ENCODE assay signal across 8 mouse cellular contexts in genomic region chr6:67375982-67376391, GRCm38 (mm10). TPM values are rescaled to one million over a fixed set of nuclear protein-coding genes. Genes with fewer than 3 reads are reported as not detected.
DNase-seq lines count a peak whose midpoint lies in the region; ATAC-seq and TF ChIP-seq lines count a peak whose summit lies in the region.

Il12rb2 (minus strand) TSS chr6:67376188.

- WGBS in heart, embryonic 11.5 days (ENCODE audit: insufficient replicate concordance): under 1% methylated on average over 26 of the region's 26 CpGs
- 2% methylated on average over 26 of the region's 26 CpGs for WGBS in limb, embryonic 13.5 days
- WGBS in midbrain, embryonic 11.5 days: 4% methylated on average over 26 of the region's 26 CpGs
- 1% methylated on average over 26 of the region's 26 CpGs for WGBS in stomach, embryonic 15.5 days

- H3K4me3 ChIP-seq in left cerebral cortex, adult 2 months: 0 out of 2 replicates have a peak within 1 kb of the TSS, but pooled peaks have one; percentile 14
- peak within 1 kb of the TSS; percentile 42 for H3K4me3 ChIP-seq in heart, embryonic 11.5 days (ENCODE audit: low read depth, low read length)
- H3K4me3 ChIP-seq in limb, embryonic 13.5 days: peak within 1 kb of the TSS; percentile 29
- H3K4me3 ChIP-seq in midbrain, embryonic 11.5 days (ENCODE audit: low read depth, low read length): peak within 1 kb of the TSS; percentile 26
- peak within 1 kb of the TSS; percentile 25 for H3K4me3 ChIP-seq in stomach, embryonic 15.5 days (replicated peaks)

- no peak for ATAC-seq in heart, embryonic 11.5 days (replicated peaks; ENCODE audit: insufficient number of reproducible peaks, low FRiP score, low TSS enrichment)
- no peak for ATAC-seq in limb, embryonic 13.5 days (ENCODE audit: low FRiP score, low read depth)
- ATAC-seq in midbrain, embryonic 11.5 days (ENCODE audit: low FRiP score): peak; percentile 58; the same call in 1 of the 2 replicates
- ATAC-seq in stomach, embryonic 15.5 days (ENCODE audit: insufficient read depth, low FRiP score, low read depth): no peak

- TF ChIP-seq CTCF in left cerebral cortex, adult 2 months (IDR thresholded peaks at IDR 0.05): no peak

- DNase-seq in left cerebral cortex, adult 2 months (ENCODE audit: extremely low spot score in 1 of 2, low spot score in 2 of 2): no peak
- DNase-seq in left cerebral cortex, adult 11 months (ENCODE audit: low spot score): no peak
- peak; percentile 5 for DNase-seq in c-Kit-positive CD71-positive TER-119-negative erythroid progenitor cells, embryonic 14.5 days (ENCODE audit: low read depth)
- DNase-seq in midbrain, embryonic 11.5 days (ENCODE audit: low spot score, missing footprints): peak; percentile 87
- no peak for DNase-seq in layer of hippocampus, adult 8-10 months (ENCODE audit: low spot score in 2 of 2)

- H3K9ac ChIP-seq in heart, embryonic 11.5 days (ENCODE audit: low read depth, low read length): peak within 1 kb of the TSS; percentile 54
- H3K9ac ChIP-seq in limb, embryonic 13.5 days: peak within 1 kb of the TSS; percentile 31
- H3K9ac ChIP-seq in midbrain, embryonic 11.5 days (ENCODE audit: low read length): no peak within 1 kb of the TSS
- no peak within 1 kb of the TSS for H3K9ac ChIP-seq in stomach, embryonic 15.5 days

- no peak within 1 kb of the TSS for H3K27ac ChIP-seq in left cerebral cortex, adult 2 months
- no peak within 1 kb of the TSS for H3K27ac ChIP-seq in heart, embryonic 11.5 days (ENCODE audit: low read depth, low read length)
- no peak within 1 kb of the TSS for H3K27ac ChIP-seq in limb, embryonic 13.5 days
- no peak within 1 kb of the TSS for H3K27ac ChIP-seq in midbrain, embryonic 11.5 days (ENCODE audit: low read depth, low read length)
- H3K27ac ChIP-seq in stomach, embryonic 15.5 days: no peak within 1 kb of the TSS

- 0 out of 2 replicates have a peak, but pooled peaks cover 3% of the 10 kb centered on the region for H3K4me1 ChIP-seq in heart, embryonic 11.5 days (ENCODE audit: control insufficient read depth, insufficient read depth, low read length)
- H3K4me1 ChIP-seq in limb, embryonic 13.5 days: 0 out of 2 replicates have a peak, but pooled peaks cover 5% of the 10 kb centered on the region
- H3K4me1 ChIP-seq in midbrain, embryonic 11.5 days (ENCODE audit: control insufficient read depth, insufficient read depth, low read length): peaks cover 4% of the 10 kb centered on the region; the same call in 1 of the 2 replicates
- no peaks in the 10 kb centered on the region; the same call in 1 of the 2 replicates for H3K4me1 ChIP-seq in stomach, embryonic 15.5 days

- peak within 1 kb of the TSS; percentile 86 for H3K4me2 ChIP-seq in heart, embryonic 11.5 days
- peak within 1 kb of the TSS; percentile 60 for H3K4me2 ChIP-seq in limb, embryonic 13.5 days (replicated peaks)
- peak within 1 kb of the TSS; percentile 54 for H3K4me2 ChIP-seq in midbrain, embryonic 11.5 days
- peak within 1 kb of the TSS; percentile 45 for H3K4me2 ChIP-seq in stomach, embryonic 15.5 days

- H3K9me3 ChIP-seq in heart, embryonic 11.5 days (replicated peaks; ENCODE audit: control insufficient read depth, low read length): no peaks in the 10 kb centered on the region
- no peaks in the 10 kb centered on the region for H3K9me3 ChIP-seq in limb, embryonic 13.5 days
- H3K9me3 ChIP-seq in midbrain, embryonic 11.5 days (ENCODE audit: control insufficient read depth, low read length): no peaks in the 10 kb centered on the region
- H3K9me3 ChIP-seq in stomach, embryonic 15.5 days: no peaks in the 10 kb centered on the region

- intact Hi-C loops in left cerebral cortex, adult 2 months (cut with DNase I): no loop called here

- no peaks in the 10 kb centered on the region for H3K36me3 ChIP-seq in heart, embryonic 11.5 days (ENCODE audit: control insufficient read depth, insufficient read depth, low read length)
- H3K36me3 ChIP-seq in limb, embryonic 13.5 days: no peaks in the 10 kb centered on the region
- H3K36me3 ChIP-seq in midbrain, embryonic 11.5 days (ENCODE audit: control insufficient read depth, insufficient read depth, low read length): no peaks in the 10 kb centered on the region
- H3K36me3 ChIP-seq in stomach, embryonic 15.5 days: no peaks in the 10 kb centered on the region

- peaks cover 9% of the 10 kb centered on the region; the same call in 1 of the 2 replicates for H3K27me3 ChIP-seq in heart, embryonic 11.5 days (ENCODE audit: control insufficient read depth, insufficient read depth, low read length)
- H3K27me3 ChIP-seq in limb, embryonic 13.5 days: peaks cover 23% of the 10 kb centered on the region
- H3K27me3 ChIP-seq in midbrain, embryonic 11.5 days (ENCODE audit: control insufficient read depth, insufficient read depth, low read length): no peaks in the 10 kb centered on the region
- H3K27me3 ChIP-seq in stomach, embryonic 15.5 days (replicated peaks): peaks cover 8% of the 10 kb centered on the region

RNA-seq across cellular contexts. Expression of gene Il12rb2, which starts in this region (rescaled TPM):
- total RNA-seq in left cerebral cortex, adult 2 months (2021): under 1 TPM; 0.11 to 0.12 TPM
- 0.06 and 0.13 TPM in 2 replicates for polyA plus RNA-seq in heart, embryonic 11.5 days (2014; fragmentation: Nextera tagmentation; extraction: Ambion mirVana)
- 0.15 TPM in 1 of 2 replicates, not detected in the other for polyA plus RNA-seq in limb, embryonic 13.5 days (2015; fragmentation: Nextera tagmentation; extraction: Ambion mirVana)
- 0.07 and 0.10 TPM in 2 replicates for polyA plus RNA-seq in midbrain, embryonic 11.5 days (2014; fragmentation: Nextera tagmentation; extraction: Ambion mirVana)
- 0.09 and 0.18 TPM in 2 replicates for polyA plus RNA-seq in stomach, embryonic 15.5 days (2015; fragmentation: Nextera tagmentation; extraction: Ambion mirVana)
- under 1 TPM in 2 of 4 experiments, not detected in 2; 0.20 to 0.39 TPM for total RNA-seq in layer of hippocampus, adult 8-10 months (2022)

Comparison
In these comparisons a context has a peak if more than half of its experiments do, and no peak if none do; other contexts are left out.
1. Peak in DNase-seq, ATAC-seq, H3K4me3 ChIP-seq and H3K4me2 ChIP-seq in midbrain, embryonic 11.5 days; RNA of the gene not detected or under 1 TPM.
2. H3K9ac ChIP-seq: peak in heart, embryonic 11.5 days (single experiment) and limb, embryonic 13.5 days (single experiment); none in midbrain, embryonic 11.5 days (single experiment) and stomach, embryonic 15.5 days (single experiment).
3. Peak in every context shown above with its lines, with median percentiles within 50 percentile points of each other: H3K4me3 ChIP-seq and H3K4me2 ChIP-seq.